26 mouse cellular contexts compared by ENCODE assay signal in genomic region chr2:137581491-137581890, GRCm38 (mm10).
DNase-seq lines count a peak whose midpoint lies in the region; ATAC-seq and TF ChIP-seq lines count a peak whose summit lies in the region.
"Had no signal": no experiment of that assay in that cellular context is flagged by ENCODE, and none has a peak within 500 bp of the region (broad histone marks: within the 10 kb centered on the region; RNA-seq: fewer than 3 reads in every experiment).

No protein-coding gene starts in this region.

- H3K4me3 ChIP-seq in midbrain, embryonic 10.5 days = no peak overlapping the region
- no peak overlapping the region for H3K4me3 ChIP-seq in midbrain, postnatal 0 days (ENCODE audit: low read depth, low read length)
- no peak overlapping the region for H3K4me3 ChIP-seq in embryonic facial prominence, embryonic 12.5 days
- H3K4me3 ChIP-seq in myocyte = no peak overlapping the region
- no peak overlapping the region for H3K4me3 ChIP-seq in hindbrain, embryonic 13.5 days
- H3K4me3 ChIP-seq: erythroblast, embryonic 14.5 days; forebrain, embryonic 12.5 days; limb, embryonic 15.5 days; lung, embryonic 15.5 days had no signal

- WGBS in midbrain, embryonic 10.5 days = 57% methylated on average over 2 of the region's 2 CpGs
- 19% methylated on average over 2 of the region's 2 CpGs for WGBS in midbrain, postnatal 0 days
- 4% methylated on average over 2 of the region's 2 CpGs for WGBS in embryonic facial prominence, embryonic 12.5 days
- 47% methylated on average over 2 of the region's 2 CpGs for WGBS in hindbrain, embryonic 13.5 days

- no peak for TF ChIP-seq CTCF in midbrain, postnatal 0 days (IDR thresholded peaks at IDR 0.05)

- no peaks in the 10 kb centered on the region for H3K79me2 ChIP-seq in myocyte (ENCODE audit: control insufficient read depth, insufficient read depth)

- no peaks in the 10 kb centered on the region for H3K4me1 ChIP-seq in midbrain, embryonic 10.5 days
- no peaks in the 10 kb centered on the region for H3K4me1 ChIP-seq in midbrain, postnatal 0 days (ENCODE audit: insufficient read depth, low read length)
- peaks cover 6% of the 10 kb centered on the region; the same call in 1 of the 2 replicates for H3K4me1 ChIP-seq in embryonic facial prominence, embryonic 12.5 days
- no peaks in the 10 kb centered on the region for H3K4me1 ChIP-seq in hindbrain, embryonic 13.5 days (replicated peaks)
- H3K4me1 ChIP-seq: forebrain, embryonic 12.5 days; limb, embryonic 15.5 days; lung, embryonic 15.5 days had no signal

- DNase-seq in embryo, embryonic 10.5 days (ENCODE audit: low spot score) = peak; percentile 23
- no peak for DNase-seq in embryo, embryonic 9.5 days (ENCODE audit: extremely low spot score)
- DNase-seq in midbrain, embryonic 10.5 days (ENCODE audit: low spot score) = peak; percentile 12
- DNase-seq in midbrain, postnatal 0 days (ENCODE audit: low spot score) = no peak
- DNase-seq in layer of hippocampus, adult 9-11 months = no peak
- DNase-seq: adrenal gland, postnatal 14 days; cerebellum, adult 8-10 months; gastrocnemius, postnatal 25 days; heart, postnatal 36 days; kidney, adult 8-10 months; left cerebral cortex, postnatal 4 days; lung, postnatal 4 days; right cerebral cortex, postnatal 14 days had no signal

- no peaks in the 10 kb centered on the region for H3K36me3 ChIP-seq in midbrain, embryonic 10.5 days
- H3K36me3 ChIP-seq in midbrain, postnatal 0 days (ENCODE audit: insufficient read depth, low read length) = no peaks in the 10 kb centered on the region
- no peaks in the 10 kb centered on the region for H3K36me3 ChIP-seq in embryonic facial prominence, embryonic 12.5 days
- no peaks in the 10 kb centered on the region for H3K36me3 ChIP-seq in myocyte (ENCODE audit: control insufficient read depth, insufficient read depth)
- H3K36me3 ChIP-seq in hindbrain, embryonic 13.5 days = no peaks in the 10 kb centered on the region
- H3K36me3 ChIP-seq: forebrain, embryonic 12.5 days; G1E; limb, embryonic 15.5 days; lung, embryonic 15.5 days had no signal

- ATAC-seq in midbrain, postnatal 0 days (ENCODE audit: low FRiP score) = no peak
- no peak for ATAC-seq in embryonic facial prominence, embryonic 12.5 days (ENCODE audit: insufficient number of reproducible peaks, insufficient read depth, low FRiP score, low TSS enrichment)
- no peak for ATAC-seq in hindbrain, embryonic 13.5 days (ENCODE audit: low FRiP score)
- ATAC-seq: inflammation-experienced regulatory T-cells, adult 6 months; midbrain, embryonic 16.5 days had no signal

- H3K27me3 ChIP-seq in midbrain, embryonic 10.5 days (ENCODE audit: low read depth, poor library complexity, severe bottlenecking) = no peaks in the 10 kb centered on the region
- H3K27me3 ChIP-seq in midbrain, postnatal 0 days (ENCODE audit: insufficient read depth, low read length) = no peaks in the 10 kb centered on the region
- H3K27me3 ChIP-seq in embryonic facial prominence, embryonic 12.5 days = no peaks in the 10 kb centered on the region
- H3K27me3 ChIP-seq in myocyte (ENCODE audit: control insufficient read depth, insufficient read depth, insufficient read length) = no peaks in the 10 kb centered on the region
- H3K27me3 ChIP-seq in hindbrain, embryonic 13.5 days = no peaks in the 10 kb centered on the region
- H3K27me3 ChIP-seq: CH12.LX; forebrain, embryonic 12.5 days; limb, embryonic 15.5 days; lung, embryonic 15.5 days had no signal

- no peak for TF ChIP-seq POLR2A in myocyte (IDR thresholded peaks at IDR 0.05; ENCODE audit: insufficient read length, low read depth)

- H3K9me3 ChIP-seq in midbrain, embryonic 10.5 days (replicated peaks) = no peaks in the 10 kb centered on the region
- no peaks in the 10 kb centered on the region for H3K9me3 ChIP-seq in midbrain, postnatal 0 days (ENCODE audit: low read length)
- no peaks in the 10 kb centered on the region for H3K9me3 ChIP-seq in embryonic facial prominence, embryonic 12.5 days
- no peaks in the 10 kb centered on the region for H3K9me3 ChIP-seq in hindbrain, embryonic 13.5 days
- H3K9me3 ChIP-seq: forebrain, embryonic 12.5 days; limb, embryonic 15.5 days; lung, embryonic 15.5 days had no signal

- H3K27ac ChIP-seq in midbrain, embryonic 10.5 days (replicated peaks) = no peak overlapping the region
- no peak overlapping the region for H3K27ac ChIP-seq in midbrain, postnatal 0 days (ENCODE audit: low read depth, low read length)
- 0 out of 2 replicates have a peak overlapping the region, but pooled peaks have one; percentile 17 for H3K27ac ChIP-seq in embryonic facial prominence, embryonic 12.5 days
- H3K27ac ChIP-seq in hindbrain, embryonic 13.5 days = no peak overlapping the region
- H3K27ac ChIP-seq: forebrain, embryonic 12.5 days; hindbrain, embryonic 14.5 days; limb, embryonic 15.5 days; liver, embryonic 14.5 days; lung, embryonic 15.5 days had no signal

- H3ac ChIP-seq in myocyte (ENCODE audit: control insufficient read depth, insufficient read length) = no peak overlapping the region

- H3K9ac ChIP-seq in midbrain, postnatal 0 days (replicated peaks; ENCODE audit: low read length, poor library complexity, severe bottlenecking) = no peak overlapping the region
- no peak overlapping the region for H3K9ac ChIP-seq in embryonic facial prominence, embryonic 12.5 days
- H3K9ac ChIP-seq in hindbrain, embryonic 13.5 days = no peak overlapping the region
- H3K9ac ChIP-seq: forebrain, embryonic 12.5 days; hindbrain, embryonic 14.5 days; limb, embryonic 15.5 days; liver, embryonic 14.5 days; lung, embryonic 15.5 days had no signal

- H3K4me2 ChIP-seq in midbrain, postnatal 0 days (ENCODE audit: low read depth, low read length, poor library complexity, severe bottlenecking) = no peak overlapping the region
- no peak overlapping the region for H3K4me2 ChIP-seq in embryonic facial prominence, embryonic 12.5 days (replicated peaks)
- peak overlapping the region; percentile 12 for H3K4me2 ChIP-seq in myocyte (ENCODE audit: low read depth)
- H3K4me2 ChIP-seq in hindbrain, embryonic 13.5 days = no peak overlapping the region
- H3K4me2 ChIP-seq: forebrain, embryonic 12.5 days; hindbrain, embryonic 14.5 days; limb, embryonic 15.5 days; lung, embryonic 15.5 days had no signal

TF ChIP-seq in myocyte, 11 proteins besides CTCF, POLR2A, EP300 and RAD21:
- TF ChIP-seq USF1 (IDR thresholded peaks at IDR 0.05; ENCODE audit: low read depth) = no peak

Comparison
In these comparisons a context has a peak if more than half of its experiments do, and no peak if none do; other contexts are left out.
1. DNase-seq: peak in embryo, embryonic 10.5 days (single experiment) and midbrain, embryonic 10.5 days (single experiment); none in embryo, embryonic 9.5 days (single experiment), midbrain, postnatal 0 days (single experiment) and layer of hippocampus, adult 9-11 months (single experiment).